ENCODE assay signal across 9 mouse cellular contexts in the genomic region with DNA sequence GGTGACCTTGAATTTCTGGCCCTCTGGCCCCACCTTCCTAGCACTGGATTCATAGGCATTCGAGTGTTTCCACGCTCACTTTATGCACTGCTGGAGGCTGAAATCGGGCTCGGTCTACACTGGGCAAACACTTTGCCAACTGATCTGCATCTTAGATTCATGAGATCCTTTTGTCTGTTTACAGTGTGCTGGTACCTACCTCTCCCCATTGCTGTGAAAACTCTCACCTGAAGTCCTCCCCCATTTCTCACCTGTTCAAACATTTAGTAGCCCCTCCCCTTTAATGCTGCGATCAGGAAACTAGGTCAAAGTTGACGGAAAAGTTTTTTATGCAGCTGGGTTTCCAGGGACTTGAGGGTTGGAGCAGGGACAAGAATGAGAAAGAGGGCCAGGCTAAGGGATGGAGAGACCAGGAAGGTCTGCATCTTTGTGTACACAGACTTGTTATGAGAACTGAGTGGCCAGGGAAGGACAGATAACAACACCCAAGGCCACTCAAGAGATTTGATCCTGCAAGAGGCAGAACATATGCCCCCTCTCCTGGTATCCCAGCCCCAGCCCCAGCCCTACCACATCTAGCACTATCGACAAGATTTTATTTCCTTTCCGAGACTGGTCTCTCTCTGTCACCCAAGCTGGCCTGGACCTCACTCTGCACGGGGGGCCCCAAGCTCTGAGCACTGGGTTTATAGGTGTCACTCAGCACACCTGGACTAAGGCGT. TPM values are rescaled to one million over a fixed set of nuclear protein-coding genes. Genes with fewer than 3 reads are reported as not detected.
A peak's percentile ranks its signal among the peaks of the same experiment; 100 is the strongest.
DNase-seq lines count a peak whose midpoint lies in the region; ATAC-seq lines count a peak whose summit lies in the region.
"Had no signal": no experiment of that assay in that cellular context is flagged by ENCODE, and none has a peak within 500 bp of the region (broad histone marks: within the 10 kb centered on the region; RNA-seq: fewer than 3 reads in every experiment).

No protein-coding gene starts in this region.

- H3K27ac ChIP-seq in hindbrain, embryonic 11.5 days (ENCODE audit: low read depth, low read length), result peak overlapping the region; percentile 24; the same call in 1 of the 2 replicates
- no peak overlapping the region for H3K27ac ChIP-seq in hindbrain, embryonic 14.5 days
- H3K27ac ChIP-seq in heart, embryonic 11.5 days (ENCODE audit: low read depth, low read length), result peak overlapping the region; percentile 85
- peak overlapping the region; percentile 73 for H3K27ac ChIP-seq in limb, embryonic 10.5 days

- no peaks in the 10 kb centered on the region for H3K36me3 ChIP-seq in hindbrain, embryonic 11.5 days (ENCODE audit: control insufficient read depth, insufficient read depth, low read length)
- peaks cover 21% of the 10 kb centered on the region for H3K36me3 ChIP-seq in hindbrain, embryonic 14.5 days (replicated peaks; ENCODE audit: control insufficient read depth, insufficient read depth)
- peaks cover 18% of the 10 kb centered on the region for H3K36me3 ChIP-seq in heart, embryonic 11.5 days (ENCODE audit: control insufficient read depth, insufficient read depth, low read length)
- peaks cover 24% of the 10 kb centered on the region for H3K36me3 ChIP-seq in limb, embryonic 10.5 days

- no peaks in the 10 kb centered on the region for H3K9me3 ChIP-seq in hindbrain, embryonic 11.5 days (ENCODE audit: control insufficient read depth, low read length)
- no peaks in the 10 kb centered on the region for H3K9me3 ChIP-seq in hindbrain, embryonic 14.5 days (ENCODE audit: control insufficient read depth, low read length)
- no peaks in the 10 kb centered on the region for H3K9me3 ChIP-seq in heart, embryonic 11.5 days (replicated peaks; ENCODE audit: control insufficient read depth, low read length)
- H3K9me3 ChIP-seq in limb, embryonic 10.5 days (replicated peaks), result no peaks in the 10 kb centered on the region

- ATAC-seq in hindbrain, embryonic 11.5 days (ENCODE audit: low FRiP score), result no peak
- no peak for ATAC-seq in hindbrain, embryonic 14.5 days (ENCODE audit: low FRiP score)
- peak; percentile 38; the same call in 1 of the 2 replicates for ATAC-seq in heart, embryonic 11.5 days (replicated peaks; ENCODE audit: insufficient number of reproducible peaks, low FRiP score, low TSS enrichment)
- peak; percentile 2; the same call in 1 of the 2 replicates for ATAC-seq in megakaryocyte progenitor cell, adult 5-6 weeks (replicated peaks; ENCODE audit: poor library complexity)

- no peaks in the 10 kb centered on the region; the same call in 1 of the 2 replicates for H3K4me1 ChIP-seq in hindbrain, embryonic 11.5 days (replicated peaks; ENCODE audit: control insufficient read depth, insufficient read depth, low read length)
- H3K4me1 ChIP-seq in hindbrain, embryonic 14.5 days (replicated peaks; ENCODE audit: control insufficient read depth, insufficient read depth, low read length), result peaks cover 29% of the 10 kb centered on the region
- peaks cover 29% of the 10 kb centered on the region for H3K4me1 ChIP-seq in heart, embryonic 11.5 days (ENCODE audit: control insufficient read depth, insufficient read depth, low read length)
- peaks cover 50% of the 10 kb centered on the region for H3K4me1 ChIP-seq in limb, embryonic 10.5 days

- H3K9ac ChIP-seq in hindbrain, embryonic 11.5 days (ENCODE audit: low read depth, low read length), result no peak overlapping the region
- H3K9ac ChIP-seq in hindbrain, embryonic 14.5 days, result no peak overlapping the region
- 0 out of 2 replicates have a peak overlapping the region, but pooled peaks have one; percentile 3 for H3K9ac ChIP-seq in heart, embryonic 11.5 days (ENCODE audit: low read depth, low read length)

- no peak overlapping the region for H3K4me3 ChIP-seq in hindbrain, embryonic 11.5 days (ENCODE audit: low read depth, low read length)
- no peak overlapping the region for H3K4me3 ChIP-seq in hindbrain, embryonic 14.5 days (replicated peaks; ENCODE audit: low read length)
- no peak overlapping the region for H3K4me3 ChIP-seq in heart, embryonic 11.5 days (ENCODE audit: low read depth, low read length)
- H3K4me3 ChIP-seq in limb, embryonic 10.5 days, result no peak overlapping the region

- DNase-seq in hindbrain, embryonic 11.5 days (ENCODE audit: low spot score), result no peak
- DNase-seq in hindbrain, embryonic 14.5 days (ENCODE audit: low spot score), result no peak
- DNase-seq in limb, embryonic 10.5 days (ENCODE audit: low spot score), result no peak
- DNase-seq in urinary bladder, postnatal 10 days (ENCODE audit: low spot score), result no peak
- DNase-seq in thymus, postnatal 10 days (ENCODE audit: low spot score in 2 of 2), result no peak
- no peak for DNase-seq in T-cell, adult 2 months (ENCODE audit: low spot score)

- no peak overlapping the region for H3K4me2 ChIP-seq in hindbrain, embryonic 11.5 days (replicated peaks; ENCODE audit: low read depth, low read length)
- no peak overlapping the region for H3K4me2 ChIP-seq in hindbrain, embryonic 14.5 days (replicated peaks)
- peak overlapping the region; percentile 31 for H3K4me2 ChIP-seq in heart, embryonic 11.5 days

- 71% methylated on average over 10 of the region's 10 CpGs for WGBS in hindbrain, embryonic 11.5 days
- WGBS in hindbrain, embryonic 14.5 days, result 81% methylated on average over 10 of the region's 10 CpGs
- 42% methylated on average over 10 of the region's 10 CpGs for WGBS in heart, embryonic 11.5 days (ENCODE audit: insufficient replicate concordance)
- WGBS in limb, embryonic 10.5 days, result 67% methylated on average over 10 of the region's 10 CpGs

- no peaks in the 10 kb centered on the region for H3K27me3 ChIP-seq in hindbrain, embryonic 11.5 days (ENCODE audit: control insufficient read depth, insufficient read depth, low read length)
- H3K27me3 ChIP-seq in hindbrain, embryonic 14.5 days (ENCODE audit: control insufficient read depth, insufficient read depth, low read length), result no peaks in the 10 kb centered on the region
- no peaks in the 10 kb centered on the region for H3K27me3 ChIP-seq in heart, embryonic 11.5 days (ENCODE audit: control insufficient read depth, insufficient read depth, low read length)
- no peaks in the 10 kb centered on the region for H3K27me3 ChIP-seq in limb, embryonic 10.5 days (ENCODE audit: low read depth, poor library complexity, severe bottlenecking)

RNA-seq across cellular contexts. Expression of a gene that starts 6.3 kb away (rescaled TPM):
- 48.9 and 53.4 TPM in 2 replicates for polyA plus RNA-seq in hindbrain, embryonic 11.5 days (2014; fragmentation: Nextera tagmentation; extraction: Ambion mirVana)
- polyA plus RNA-seq in hindbrain, embryonic 14.5 days (2014; fragmentation: Nextera tagmentation; extraction: Ambion mirVana), result 53.2 and 71.4 TPM in 2 replicates
- 106 and 121 TPM in 2 replicates for polyA plus RNA-seq in heart, embryonic 11.5 days (2014; fragmentation: Nextera tagmentation; extraction: Ambion mirVana)
- 28.5 and 43.4 TPM in 2 replicates for polyA plus RNA-seq in limb, embryonic 10.5 days (2016; fragmentation: Nextera tagmentation; extraction: Ambion mirVana)
- 103 and 139 TPM in 2 replicates for total RNA-seq in megakaryocyte progenitor cell, adult 5-6 weeks (2015)
- 94.6 and 128 TPM in 2 replicates for total RNA-seq in megakaryocyte progenitor cell, adult 5-6 weeks (2017)

RNA-seq across cellular contexts. Expression of a gene that starts 12.7 kb away (rescaled TPM):
- polyA plus RNA-seq in hindbrain, embryonic 11.5 days (2014; fragmentation: Nextera tagmentation; extraction: Ambion mirVana), result 0.46 and 0.70 TPM in 2 replicates
- polyA plus RNA-seq in hindbrain, embryonic 14.5 days (2014; fragmentation: Nextera tagmentation; extraction: Ambion mirVana), result 0.39 TPM in 1 of 2 replicates, not detected in the other
- 1.2 and 1.5 TPM in 2 replicates for polyA plus RNA-seq in heart, embryonic 11.5 days (2014; fragmentation: Nextera tagmentation; extraction: Ambion mirVana)
- polyA plus RNA-seq in limb, embryonic 10.5 days (2016; fragmentation: Nextera tagmentation; extraction: Ambion mirVana), result 0.60 and 2.0 TPM in 2 replicates
- not detected in 2 replicates for total RNA-seq in megakaryocyte progenitor cell, adult 5-6 weeks (2015)
- not detected in 2 replicates for total RNA-seq in megakaryocyte progenitor cell, adult 5-6 weeks (2017)
- polyA plus RNA-seq: gonadal fat pad, adult 2 months had no signal

RNA-seq across cellular contexts. Expression of a gene that starts 29.9 kb away (rescaled TPM):
- 15.4 and 16.6 TPM in 2 replicates for polyA plus RNA-seq in hindbrain, embryonic 11.5 days (2014; fragmentation: Nextera tagmentation; extraction: Ambion mirVana)
- polyA plus RNA-seq in hindbrain, embryonic 14.5 days (2014; fragmentation: Nextera tagmentation; extraction: Ambion mirVana), result 11.0 and 18.5 TPM in 2 replicates
- 21.4 and 23.8 TPM in 2 replicates for polyA plus RNA-seq in heart, embryonic 11.5 days (2014; fragmentation: Nextera tagmentation; extraction: Ambion mirVana)
- 27.2 and 42.1 TPM in 2 replicates for polyA plus RNA-seq in limb, embryonic 10.5 days (2016; fragmentation: Nextera tagmentation; extraction: Ambion mirVana)
- 27.0 and 30.4 TPM in 2 replicates for total RNA-seq in megakaryocyte progenitor cell, adult 5-6 weeks (2015)
- total RNA-seq in megakaryocyte progenitor cell, adult 5-6 weeks (2017), result 50.7 and 59.5 TPM in 2 replicates

RNA-seq across cellular contexts. Expression of a gene that starts 32.4 kb away (rescaled TPM):
- 2.0 and 2.4 TPM in 2 replicates for polyA plus RNA-seq in hindbrain, embryonic 11.5 days (2014; fragmentation: Nextera tagmentation; extraction: Ambion mirVana)
- polyA plus RNA-seq in hindbrain, embryonic 14.5 days (2014; fragmentation: Nextera tagmentation; extraction: Ambion mirVana), result 17.5 and 22.3 TPM in 2 replicates
- polyA plus RNA-seq in heart, embryonic 11.5 days (2014; fragmentation: Nextera tagmentation; extraction: Ambion mirVana), result 9.0 TPM in 2 replicates
- polyA plus RNA-seq in limb, embryonic 10.5 days (2016; fragmentation: Nextera tagmentation; extraction: Ambion mirVana), result 0.73 and 0.96 TPM in 2 replicates
- total RNA-seq in megakaryocyte progenitor cell, adult 5-6 weeks (2015), result not detected in 2 replicates
- not detected in 2 replicates for total RNA-seq in megakaryocyte progenitor cell, adult 5-6 weeks (2017)

RNA-seq across cellular contexts. Expression of a gene that starts 36.9 kb away (rescaled TPM):
- 7.1 and 7.8 TPM in 2 replicates for polyA plus RNA-seq in hindbrain, embryonic 11.5 days (2014; fragmentation: Nextera tagmentation; extraction: Ambion mirVana)
- 6.1 and 6.4 TPM in 2 replicates for polyA plus RNA-seq in hindbrain, embryonic 14.5 days (2014; fragmentation: Nextera tagmentation; extraction: Ambion mirVana)
- polyA plus RNA-seq in heart, embryonic 11.5 days (2014; fragmentation: Nextera tagmentation; extraction: Ambion mirVana), result 6.4 and 6.7 TPM in 2 replicates
- 3.6 and 4.5 TPM in 2 replicates for polyA plus RNA-seq in limb, embryonic 10.5 days (2016; fragmentation: Nextera tagmentation; extraction: Ambion mirVana)
- 0.89 and 3.0 TPM in 2 replicates for total RNA-seq in megakaryocyte progenitor cell, adult 5-6 weeks (2015)
- 0.83 and 2.3 TPM in 2 replicates for total RNA-seq in megakaryocyte progenitor cell, adult 5-6 weeks (2017)

Comparison
In these comparisons a context has a peak if more than half of its experiments do, and no peak if none do; other contexts are left out.
1. ATAC-seq: peak in heart, embryonic 11.5 days (single experiment) and megakaryocyte progenitor cell, adult 5-6 weeks (single experiment); none in hindbrain, embryonic 11.5 days (single experiment) and hindbrain, embryonic 14.5 days (single experiment).